Mouse (Mus musculus) limb, embryonic 12.5 days (tissue): ENCODE data around the gene Atp5g1. TPM values are rescaled to one million over a fixed set of nuclear protein-coding genes. Genes with fewer than 3 reads are reported as not detected.

Experiments
- ATAC-seq: fragments of 200-750 bp; cut with Nextera tagmentation; 2 replicates; pipeline ENCODE4 v1.8.0; 2017; ENCODE audit warnings: low read depth, moderate TSS enrichment; ENCODE audit not compliant: insufficient number of reproducible peaks, insufficient read depth, low FRiP score, low TSS enrichment
- H3K27ac ChIP-seq: fragments of 300-500 bp; sonication (generic); 2 replicates; pipeline ENCODE4 v1.5.1; 2016; ENCODE audit warnings: mild to moderate bottlenecking, moderate library complexity
- H3K27me3 ChIP-seq: fragments of 300-500 bp; sonication (generic); 2 replicates; pipeline ENCODE4 v1.6.1; 2016; ENCODE audit warnings: mild to moderate bottlenecking, moderate library complexity
- H3K36me3 ChIP-seq: fragments of 300-500 bp; sonication (generic); 2 replicates; pipeline ENCODE4 v1.6.1; 2016; ENCODE audit warnings: mild to moderate bottlenecking, moderate library complexity
- H3K4me1 ChIP-seq: fragments of 300-500 bp; sonication (generic); replicated peaks from 2 replicates; pipeline ENCODE4 v1.6.1; 2016
- H3K4me2 ChIP-seq: fragments of 300-500 bp; sonication (generic); 2 replicates; pipeline ENCODE4 v1.6.1; 2016; ENCODE audit warnings: mild to moderate bottlenecking, moderate library complexity
- H3K4me3 ChIP-seq: fragments of 300-500 bp; sonication (generic); replicated peaks from 2 replicates; pipeline ENCODE4 v1.5.1; 2016; ENCODE audit warnings: mild to moderate bottlenecking
- H3K9ac ChIP-seq: fragments of 300-500 bp; sonication (generic); replicated peaks from 2 replicates; pipeline ENCODE4 v1.6.1; 2016; ENCODE audit warnings: mild to moderate bottlenecking, moderate library complexity
- H3K9me3 ChIP-seq: fragments of 300-500 bp; sonication (generic); 2 replicates; pipeline ENCODE4 v1.6.1; 2016; ENCODE audit warnings: mild to moderate bottlenecking, moderate library complexity
- WGBS: fragments of 180-500 bp; shearing (Covaris S2); methylation state at CpG from one replicate; pipeline ENCODE4 v1.1.7; 2016; 5-methylcytosine and 5-hydroxymethylcytosine counted together
- polyA plus RNA-seq: library from polyadenylated mRNA; unstranded; fragments of >200 nt; fragmentation: Nextera tagmentation; extraction: Ambion mirVana; gene quantifications from 2 replicates; pipeline ENCODE4 v1.2.1, GENCODE M21; 2016

The Atp5g1 gene
- polyA plus RNA-seq, 1 experiment from 2014 or later, result 492 TPM

DNA sequence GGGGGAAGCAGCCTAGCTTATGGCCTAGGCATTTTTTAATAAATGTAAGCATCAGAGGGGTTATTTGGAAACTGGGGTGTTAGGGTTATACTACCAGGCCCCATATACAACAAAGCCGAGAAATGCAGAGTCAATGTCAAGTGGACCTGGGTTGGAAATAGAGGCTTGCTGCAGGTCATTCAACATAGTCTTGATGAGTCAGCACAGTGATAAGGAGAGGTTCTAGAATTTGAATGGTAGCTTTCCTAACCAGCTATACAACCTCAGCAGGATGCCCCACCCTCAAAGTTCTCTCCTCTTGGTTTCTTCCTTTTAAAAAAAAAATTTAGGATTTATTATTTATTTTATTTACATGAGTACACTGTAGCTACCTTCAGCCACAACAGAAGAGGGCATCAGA, 4.5 kb downstream of the Atp5g1 start:
- no peaks in the 10 kb centered on the region for H3K9me3 ChIP-seq
- no peak overlapping the region for H3K4me2 ChIP-seq
- no peak overlapping the region for H3K9ac ChIP-seq
- no peak for ATAC-seq
- no peak overlapping the region for H3K4me3 ChIP-seq
- H3K36me3 ChIP-seq, result peaks cover 33% of the 10 kb centered on the region
- no peak overlapping the region for H3K27ac ChIP-seq
- peaks cover 10% of the 10 kb centered on the region for H3K4me1 ChIP-seq
- H3K27me3 ChIP-seq, result no peaks in the 10 kb centered on the region
- 97% methylated on average over 1 of the region's 1 CpGs for WGBS

DNA sequence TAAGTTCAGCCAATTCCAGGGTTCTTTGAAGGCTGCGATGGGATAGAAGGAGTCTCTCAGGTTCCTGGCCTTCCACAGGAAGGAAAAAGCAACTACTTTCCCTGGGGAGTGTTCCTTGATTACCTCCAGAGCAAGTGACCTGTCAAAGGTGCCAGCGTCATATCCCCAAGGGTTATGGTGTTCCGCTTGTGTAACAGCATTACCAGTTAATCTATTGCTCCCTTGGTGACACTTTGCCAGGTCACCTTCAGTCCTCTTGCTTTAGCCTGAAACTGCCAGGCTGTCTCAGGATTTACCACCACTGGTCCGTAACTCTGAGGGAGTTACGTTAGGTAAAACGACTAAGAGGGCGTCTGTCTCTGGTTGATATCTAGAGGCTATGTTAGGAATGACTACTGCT, 5.1 kb downstream of the Atp5g1 start:
- Histone ChIP-seq H3K27ac (no peak overlapping the region), H3K27me3 (no peaks in the 10 kb centered on the region), H3K4me1 (peaks cover 13% of the 10 kb centered on the region), H3K9ac (no peak overlapping the region), H3K36me3 (peaks cover 33% of the 10 kb centered on the region), H3K9me3 (no peaks in the 10 kb centered on the region), H3K4me2 (no peak overlapping the region), H3K4me3 (no peak overlapping the region)
- WGBS, result 86% methylated on average over 7 of the region's 7 CpGs
- ATAC-seq, result no peak

DNA sequence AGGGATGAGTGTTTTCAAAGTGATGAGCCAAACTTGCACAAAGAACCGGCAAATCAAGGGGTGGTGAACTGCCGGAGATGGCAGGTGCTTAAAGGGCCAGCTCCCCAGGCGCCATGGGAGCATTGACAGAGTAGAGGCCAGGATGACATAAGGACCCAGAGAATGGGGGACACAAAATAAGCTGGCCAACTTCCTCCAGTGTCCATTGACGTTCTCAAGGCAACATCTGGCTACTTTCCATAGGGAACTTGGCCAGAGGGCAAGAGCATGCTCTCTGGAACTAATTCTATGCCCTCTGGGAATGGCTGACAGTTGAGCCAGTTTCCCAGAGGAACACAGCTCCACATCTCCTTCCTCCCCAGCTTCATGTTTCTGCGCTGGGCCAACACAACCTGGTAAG, 7.2 kb downstream of the Atp5g1 start:
- Histone ChIP-seq H3K27me3 (no peaks in the 10 kb centered on the region), H3K4me1 (peaks cover 14% of the 10 kb centered on the region), H3K4me2 (no peak overlapping the region), H3K9me3 (no peaks in the 10 kb centered on the region), H3K4me3 (no peak overlapping the region), H3K36me3 (peaks cover 26% of the 10 kb centered on the region), H3K27ac (no peak overlapping the region), H3K9ac (no peak overlapping the region)
- no peak for ATAC-seq
- 70% methylated on average over 5 of the region's 5 CpGs for WGBS

DNA sequence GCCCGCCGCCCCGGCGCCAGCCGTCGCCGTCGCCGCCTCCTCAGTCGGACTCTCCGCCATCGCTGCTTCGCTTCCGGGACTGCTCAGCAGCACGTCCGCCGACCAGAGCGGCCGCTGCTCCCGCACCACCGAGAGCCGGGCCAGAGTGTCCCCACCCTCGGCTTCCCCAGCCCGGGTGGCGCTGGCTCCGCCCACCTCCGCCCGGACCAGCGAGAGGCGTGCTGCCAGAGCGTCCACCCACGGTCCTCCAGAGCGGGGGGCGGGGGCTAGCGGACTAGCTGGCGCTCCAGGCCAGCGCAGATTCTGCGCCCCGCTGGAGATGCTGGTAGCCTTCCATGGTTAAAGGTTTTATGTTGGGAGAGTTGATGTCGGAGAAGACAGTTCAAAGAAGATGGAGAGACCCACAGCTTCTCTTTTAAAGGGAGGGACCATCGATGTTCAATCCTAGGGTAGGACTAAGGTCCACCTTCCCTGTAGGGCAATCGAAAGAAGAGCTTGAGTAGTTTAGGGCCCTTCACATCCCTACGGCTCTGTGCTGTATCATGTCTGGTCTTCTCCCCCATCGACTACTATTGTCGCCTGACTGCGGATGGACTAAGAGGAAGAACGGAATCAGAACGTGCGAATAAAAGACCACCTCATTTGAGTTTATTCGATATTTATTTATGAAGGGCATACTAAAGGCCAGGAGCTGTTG, 10.1 kb downstream of the Atp5g1 start, which contains the start of gene Ube2z:
Gene Ube2z (minus strand): TSS at position 174 of the 697 bp plus-strand sequence.
- peak; percentile 96 for ATAC-seq
- Histone ChIP-seq H3K9ac (peak within 1 kb of the TSS; percentile 96), H3K4me1 (peaks cover 20% of the 10 kb centered on the region), H3K27ac (peak within 1 kb of the TSS; percentile 88), H3K4me2 (peak within 1 kb of the TSS; percentile 88), H3K9me3 (no peaks in the 10 kb centered on the region), H3K36me3 (peaks cover 31% of the 10 kb centered on the region), H3K27me3 (no peaks in the 10 kb centered on the region), H3K4me3 (peak within 1 kb of the TSS; percentile 96)
- WGBS, result 5% methylated on average over 49 of the region's 50 CpGs

DNA sequence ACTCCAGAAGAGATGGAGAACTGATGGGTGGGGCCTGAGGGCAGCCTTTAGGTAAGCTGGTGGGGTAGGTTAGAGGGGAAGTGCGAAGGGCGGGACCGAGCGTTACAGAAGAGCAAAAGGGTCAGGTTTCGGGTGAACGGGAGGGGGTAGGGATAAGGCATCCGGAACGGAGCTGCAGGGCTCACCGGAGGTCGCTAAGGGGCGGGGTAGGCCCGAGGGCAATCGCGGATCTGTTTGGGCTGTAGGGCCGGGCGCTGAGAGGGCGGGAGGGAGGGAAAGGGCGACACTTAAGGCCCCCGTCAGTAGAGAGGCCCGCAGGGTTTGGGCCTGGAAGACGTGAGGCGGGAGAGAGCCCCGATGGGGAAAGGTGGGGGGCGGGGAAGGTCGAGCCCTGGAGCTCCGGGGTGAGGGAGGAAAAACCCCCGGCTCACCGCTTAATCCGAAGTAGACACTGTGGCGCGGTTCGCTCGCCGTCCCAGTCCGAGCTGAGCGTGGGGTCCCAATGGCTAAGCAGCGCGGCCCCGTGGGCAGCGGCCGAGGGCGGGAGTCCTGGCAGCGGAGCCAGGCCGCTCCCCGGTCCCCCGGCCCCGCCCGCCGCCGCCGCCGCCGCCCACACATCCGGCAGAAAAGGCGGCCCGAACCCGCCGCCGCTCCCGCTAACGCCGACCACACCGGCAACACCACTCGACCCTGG, 10.8 kb downstream of the Atp5g1 start:
- Histone ChIP-seq H3K4me2 (peak overlapping the region; percentile 88), H3K9me3 (no peaks in the 10 kb centered on the region), H3K4me3 (peak overlapping the region; percentile 96), H3K36me3 (peaks cover 32% of the 10 kb centered on the region), H3K4me1 (peaks cover 20% of the 10 kb centered on the region), H3K27me3 (no peaks in the 10 kb centered on the region), H3K27ac (peak overlapping the region; percentile 88), H3K9ac (peak overlapping the region; percentile 96)
- WGBS, result under 1% methylated on average over 58 of the region's 64 CpGs
- peak; percentile 20 for ATAC-seq

DNA sequence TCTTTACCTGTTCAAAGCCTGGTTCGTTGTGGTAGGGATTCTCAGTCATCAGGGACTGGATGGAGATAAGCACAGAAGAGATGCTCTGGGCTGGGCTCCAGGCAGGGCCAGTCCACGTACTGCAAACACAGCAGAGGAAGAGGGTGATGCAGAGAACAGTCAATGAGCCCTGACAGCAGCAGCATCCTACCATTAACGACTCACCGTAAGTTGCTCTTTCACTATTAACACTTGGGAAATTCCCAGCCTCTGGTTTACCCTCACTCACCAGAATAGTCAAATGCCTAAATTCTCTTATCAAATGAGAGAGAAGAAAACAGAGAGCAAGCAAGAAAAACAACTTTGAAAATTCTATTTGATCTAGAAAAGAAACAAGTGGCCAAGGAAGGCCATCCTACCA, 17.2 kb downstream of the Atp5g1 start:
- Histone ChIP-seq H3K4me2 (no peak overlapping the region), H3K27ac (no peak overlapping the region), H3K9ac (no peak overlapping the region), H3K9me3 (no peaks in the 10 kb centered on the region), H3K36me3 (peaks cover 92% of the 10 kb centered on the region), H3K4me1 (peaks cover 7% of the 10 kb centered on the region), H3K27me3 (no peaks in the 10 kb centered on the region), H3K4me3 (no peak overlapping the region)
- WGBS, result 92% methylated on average over 4 of the region's 4 CpGs
- no peak for ATAC-seq

DNA sequence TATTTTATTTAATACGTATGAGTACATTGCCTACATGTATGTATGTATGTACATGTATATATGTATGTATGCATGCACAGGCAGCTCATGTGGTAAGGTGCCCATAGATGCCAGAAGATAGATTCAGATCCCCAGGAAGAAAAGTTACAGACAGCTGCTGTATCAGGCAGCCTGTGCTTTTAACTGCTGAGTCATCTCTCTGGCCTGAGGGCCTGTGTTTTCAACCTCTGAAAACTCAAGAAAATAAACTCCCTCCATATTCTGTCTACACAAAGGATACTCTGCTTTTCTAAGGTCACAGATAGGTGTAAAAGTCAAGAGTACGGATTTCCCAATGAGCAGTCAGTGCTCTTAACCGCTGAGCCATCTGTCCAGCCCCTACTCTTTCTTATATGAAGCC, 24.6 kb downstream of the Atp5g1 start:
- H3K4me2 ChIP-seq, result no peak overlapping the region
- no peak overlapping the region for H3K9ac ChIP-seq
- H3K9me3 ChIP-seq, result no peaks in the 10 kb centered on the region
- no peaks in the 10 kb centered on the region for H3K4me1 ChIP-seq
- peaks cover 95% of the 10 kb centered on the region for H3K36me3 ChIP-seq
- WGBS, result 94% methylated on average over 3 of the region's 3 CpGs
- no peaks in the 10 kb centered on the region for H3K27me3 ChIP-seq
- H3K4me3 ChIP-seq, result no peak overlapping the region
- no peak overlapping the region for H3K27ac ChIP-seq
- ATAC-seq, result no peak

DNA sequence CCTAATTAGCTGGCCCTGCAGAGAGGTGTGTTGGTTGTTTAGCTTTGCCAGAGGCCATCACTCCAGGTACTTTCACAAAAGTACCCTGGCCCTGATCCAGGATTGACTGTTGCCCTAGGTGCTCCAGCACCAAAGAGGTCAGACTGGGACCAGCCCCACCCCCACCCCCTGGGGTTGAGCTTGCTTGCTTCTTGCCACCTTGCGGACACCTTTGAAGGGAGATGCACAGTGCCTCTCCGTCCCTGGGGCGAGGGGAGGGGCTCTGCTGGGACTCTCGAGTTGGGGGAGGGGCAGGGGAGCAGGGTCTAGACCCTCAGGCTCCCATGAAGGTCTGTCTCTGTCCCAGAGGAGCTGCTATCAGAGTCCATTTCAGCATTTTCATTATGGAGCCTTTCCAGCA, 25.5 kb downstream of the Atp5g1 start:
- no peak overlapping the region for H3K27ac ChIP-seq
- H3K27me3 ChIP-seq, result no peaks in the 10 kb centered on the region
- peaks cover 94% of the 10 kb centered on the region for H3K36me3 ChIP-seq
- H3K4me3 ChIP-seq, result no peak overlapping the region
- H3K4me1 ChIP-seq, result no peaks in the 10 kb centered on the region
- no peak overlapping the region for H3K4me2 ChIP-seq
- H3K9ac ChIP-seq, result no peak overlapping the region
- no peaks in the 10 kb centered on the region for H3K9me3 ChIP-seq
- ATAC-seq, result no peak
- 66% methylated on average over 4 of the region's 4 CpGs for WGBS

DNA sequence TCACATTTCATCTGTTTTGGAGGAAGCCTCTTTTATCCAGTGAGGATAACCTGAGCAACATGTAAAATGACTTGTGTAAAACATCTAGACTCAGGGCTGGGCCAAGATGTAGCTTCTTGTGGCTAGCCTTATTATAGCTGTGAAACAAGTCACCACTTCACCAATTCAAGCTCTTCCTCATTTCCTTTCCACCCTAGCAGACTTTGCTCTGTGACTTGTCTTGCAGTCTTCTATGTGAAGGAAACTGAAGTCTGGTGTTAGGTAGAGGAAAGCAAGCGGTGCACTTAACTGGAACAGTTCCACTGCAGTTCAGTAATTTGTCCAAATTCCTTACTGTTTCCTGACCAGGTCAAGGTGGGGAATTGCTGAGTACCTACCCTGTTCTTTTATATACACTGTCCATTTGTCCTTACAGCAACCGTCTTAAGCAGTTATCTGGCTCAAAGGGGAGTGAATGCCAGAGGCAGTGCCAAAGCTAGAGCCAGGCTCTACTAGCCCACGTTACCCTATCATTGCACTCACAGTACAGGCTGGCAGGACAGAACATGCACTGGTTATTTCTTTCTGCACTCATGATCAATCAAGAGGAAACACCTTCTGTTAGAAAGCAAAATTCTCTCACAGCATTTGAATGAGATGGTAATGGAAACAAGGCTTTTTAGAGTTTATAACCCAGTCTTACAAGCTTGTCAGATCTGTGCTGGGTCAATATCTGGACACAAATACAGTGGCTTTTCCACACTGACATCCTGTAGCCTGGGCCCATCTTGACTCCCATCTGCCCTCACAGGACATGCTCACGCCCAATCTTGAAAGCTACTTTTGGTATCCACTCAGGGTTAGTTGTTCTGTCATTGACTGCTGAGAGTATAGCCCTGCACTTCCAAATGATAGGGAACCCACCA, 27.7 kb downstream of the Atp5g1 start:
- no peak for ATAC-seq
- WGBS, result 87% methylated on average over 4 of the region's 4 CpGs
- no peaks in the 10 kb centered on the region for H3K27me3 ChIP-seq
- H3K9ac ChIP-seq, result no peak overlapping the region
- H3K9me3 ChIP-seq, result no peaks in the 10 kb centered on the region
- H3K4me2 ChIP-seq, result no peak overlapping the region
- H3K4me3 ChIP-seq, result no peak overlapping the region
- no peaks in the 10 kb centered on the region for H3K4me1 ChIP-seq
- H3K36me3 ChIP-seq, result peaks cover 81% of the 10 kb centered on the region
- H3K27ac ChIP-seq, result no peak overlapping the region

DNA sequence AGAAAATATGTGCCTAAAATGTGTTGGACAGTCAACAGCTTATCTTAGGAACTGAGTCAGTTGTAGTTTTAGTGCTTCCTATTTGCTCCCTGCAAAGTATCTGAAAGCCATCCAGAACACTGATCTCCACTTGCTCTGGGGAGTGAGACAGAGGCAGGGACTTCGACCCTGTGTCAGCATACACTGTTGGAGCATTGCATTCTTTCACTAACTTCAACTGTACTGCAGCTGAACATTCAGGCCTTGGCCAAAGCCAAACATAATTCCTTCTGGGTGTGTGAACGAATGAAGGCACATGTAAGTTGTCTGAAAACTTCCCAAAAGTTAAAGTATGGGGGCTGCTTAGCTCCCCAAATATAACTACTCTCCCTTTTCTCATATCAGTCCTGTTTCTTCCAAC, 28.7 kb downstream of the Atp5g1 start:
- no peaks in the 10 kb centered on the region for H3K27me3 ChIP-seq
- H3K4me2 ChIP-seq, result no peak overlapping the region
- no peaks in the 10 kb centered on the region for H3K9me3 ChIP-seq
- no peak overlapping the region for H3K4me3 ChIP-seq
- ATAC-seq, result no peak
- H3K4me1 ChIP-seq, result no peaks in the 10 kb centered on the region
- no peak overlapping the region for H3K9ac ChIP-seq
- peaks cover 81% of the 10 kb centered on the region for H3K36me3 ChIP-seq
- H3K27ac ChIP-seq, result no peak overlapping the region
- WGBS, result 83% methylated on average over 2 of the region's 2 CpGs

DNA sequence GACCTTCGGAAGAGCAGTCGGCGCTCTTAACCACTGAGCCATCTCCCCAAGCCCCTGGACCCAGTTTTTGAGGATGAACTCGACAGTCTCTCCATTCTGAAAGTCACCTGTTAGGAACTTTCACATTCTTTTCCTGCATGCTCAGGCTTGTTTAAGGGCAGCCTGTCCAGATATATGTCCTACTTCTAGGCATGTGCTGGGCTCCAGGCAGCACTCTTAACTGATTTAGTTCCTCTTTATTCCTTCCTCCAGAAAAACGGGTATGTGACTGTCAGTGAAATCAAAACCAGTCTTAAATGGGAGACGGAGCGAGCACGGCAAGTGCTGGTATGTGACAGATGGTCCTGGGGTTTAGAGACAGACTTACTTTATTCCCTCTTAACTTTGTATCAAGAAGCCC, 29.4 kb downstream of the Atp5g1 start:
- no peaks in the 10 kb centered on the region for H3K9me3 ChIP-seq
- peaks cover 77% of the 10 kb centered on the region for H3K36me3 ChIP-seq
- no peaks in the 10 kb centered on the region for H3K4me1 ChIP-seq
- no peak overlapping the region for H3K9ac ChIP-seq
- no peak overlapping the region for H3K4me2 ChIP-seq
- WGBS, result 77% methylated on average over 8 of the region's 8 CpGs
- H3K4me3 ChIP-seq, result no peak overlapping the region
- H3K27me3 ChIP-seq, result no peaks in the 10 kb centered on the region
- no peak for ATAC-seq
- H3K27ac ChIP-seq, result no peak overlapping the region
